Mouse (Mus musculus): ENCODE measurements around the gene Npr2. TPM values are rescaled to one million over a fixed set of nuclear protein-coding genes. Genes with fewer than 3 reads are reported as not detected.

Gene Npr2
- polyA plus RNA-seq, 1 experiment from 2014 or later: 11.6 TPM

Small RNAs within 50 kb of the gene (microRNA-seq; reads per million reads assigned to microRNA genes)
- 0.59 reads per million for gene Gm25262

Other genes with a start within 250 kb of the Npr2 start
- 12.9 and 15.1 TPM in 2 replicates for gene Rusc2, start 250.0 kb upstream of the Npr2 start, polyA plus RNA-seq (2015; fragmentation: Nextera tagmentation; extraction: Ambion mirVana)
- 0.87 and 1.4 TPM in 2 replicates for gene Fam166b, start 202.8 kb upstream of the Npr2 start, polyA plus RNA-seq (2015; fragmentation: Nextera tagmentation; extraction: Ambion mirVana)
- 2.2 and 3.4 TPM in 2 replicates for gene Tesk1, start 190.0 kb upstream of the Npr2 start, polyA plus RNA-seq (2015; fragmentation: Nextera tagmentation; extraction: Ambion mirVana)
- gene Cd72, start 177.3 kb upstream of the Npr2 start, polyA plus RNA-seq (2015; fragmentation: Nextera tagmentation; extraction: Ambion mirVana): 2.0 and 3.0 TPM in 2 replicates
- 0.25 and 0.74 TPM in 2 replicates for gene Sit1, start 148.2 kb upstream of the Npr2 start, polyA plus RNA-seq (2015; fragmentation: Nextera tagmentation; extraction: Ambion mirVana)
- gene Ccdc107, start 139.0 kb upstream of the Npr2 start, polyA plus RNA-seq (2015; fragmentation: Nextera tagmentation; extraction: Ambion mirVana): 73.7 and 73.8 TPM in 2 replicates
- 47.7 and 56.1 TPM in 2 replicates for gene Arhgef39, start 132.2 kb upstream of the Npr2 start, polyA plus RNA-seq (2015; fragmentation: Nextera tagmentation; extraction: Ambion mirVana)
- gene Car9, start 125.0 kb upstream of the Npr2 start, polyA plus RNA-seq (2015; fragmentation: Nextera tagmentation; extraction: Ambion mirVana): 5.5 and 6.4 TPM in 2 replicates
- gene Tpm2, start 108.2 kb upstream of the Npr2 start, polyA plus RNA-seq (2015; fragmentation: Nextera tagmentation; extraction: Ambion mirVana): 203 and 218 TPM in 2 replicates
- gene Creb3, start 69.6 kb upstream of the Npr2 start, polyA plus RNA-seq (2015; fragmentation: Nextera tagmentation; extraction: Ambion mirVana): 69.5 and 70.9 TPM in 2 replicates
- 68.7 and 84.9 TPM in 2 replicates for gene Tln1, start 69.2 kb upstream of the Npr2 start, polyA plus RNA-seq (2015; fragmentation: Nextera tagmentation; extraction: Ambion mirVana)
- gene Rgp1, start 53.2 kb upstream of the Npr2 start, polyA plus RNA-seq (2015; fragmentation: Nextera tagmentation; extraction: Ambion mirVana): 23.1 and 25.0 TPM in 2 replicates
- gene Gba2, start 53.1 kb upstream of the Npr2 start, polyA plus RNA-seq (2015; fragmentation: Nextera tagmentation; extraction: Ambion mirVana): 21.0 and 21.3 TPM in 2 replicates
- 0.38 and 1.1 TPM in 2 replicates for gene Msmp, start 47.4 kb upstream of the Npr2 start, polyA plus RNA-seq (2015; fragmentation: Nextera tagmentation; extraction: Ambion mirVana)
- 9.0 and 9.6 TPM in 2 replicates for gene Spag8, start 21.7 kb downstream of the Npr2 start, polyA plus RNA-seq (2015; fragmentation: Nextera tagmentation; extraction: Ambion mirVana)
- 120 and 127 TPM in 2 replicates for gene Hint2, start 24.5 kb downstream of the Npr2 start, polyA plus RNA-seq (2015; fragmentation: Nextera tagmentation; extraction: Ambion mirVana)
- gene Tmem8b, start 37.0 kb downstream of the Npr2 start, polyA plus RNA-seq (2015; fragmentation: Nextera tagmentation; extraction: Ambion mirVana): 4.8 and 5.4 TPM in 2 replicates
- 2.2 and 2.8 TPM in 2 replicates for gene Fam221b, start 37.2 kb downstream of the Npr2 start, polyA plus RNA-seq (2015; fragmentation: Nextera tagmentation; extraction: Ambion mirVana)
- gene Olfr70, start 68.9 kb downstream of the Npr2 start, polyA plus RNA-seq (2015; fragmentation: Nextera tagmentation; extraction: Ambion mirVana): not detected in 2 replicates
- gene Olfr71, start 78.3 kb downstream of the Npr2 start, polyA plus RNA-seq (2015; fragmentation: Nextera tagmentation; extraction: Ambion mirVana): 0.08 and 0.16 TPM in 2 replicates
- gene Hrct1, start 95.3 kb downstream of the Npr2 start, polyA plus RNA-seq (2015; fragmentation: Nextera tagmentation; extraction: Ambion mirVana): 2.0 and 2.9 TPM in 2 replicates
- 1.2 and 2.1 TPM in 2 replicates for gene Spaar, start 98.1 kb downstream of the Npr2 start, polyA plus RNA-seq (2015; fragmentation: Nextera tagmentation; extraction: Ambion mirVana)
- gene Olfr159, start 139.1 kb downstream of the Npr2 start, polyA plus RNA-seq (2015; fragmentation: Nextera tagmentation; extraction: Ambion mirVana): not detected in 2 replicates
- not detected in 2 replicates for gene Olfr156, start 192.0 kb downstream of the Npr2 start, polyA plus RNA-seq (2015; fragmentation: Nextera tagmentation; extraction: Ambion mirVana)
- not detected in 2 replicates for gene Olfr157, start 208.3 kb downstream of the Npr2 start, polyA plus RNA-seq (2015; fragmentation: Nextera tagmentation; extraction: Ambion mirVana)
- not detected in 2 replicates for gene Olfr155, start 219.6 kb downstream of the Npr2 start, polyA plus RNA-seq (2015; fragmentation: Nextera tagmentation; extraction: Ambion mirVana)
- gene Reck, start 243.6 kb downstream of the Npr2 start, polyA plus RNA-seq (2015; fragmentation: Nextera tagmentation; extraction: Ambion mirVana): 24.1 and 25.2 TPM in 2 replicates

All from lung, embryonic 16.5 days (tissue).